Mouse (Mus musculus) E14TG2a.4 (cell line): ENCODE results near the gene Uri1.

ENCODE experiments used
- H3K27me3 ChIP-seq: 2 replicates; pipeline ENCODE4 v1.6.1; 2014; ENCODE audit warnings: low read length, control low read depth; ENCODE audit not compliant: insufficient read depth
- H3K36me3 ChIP-seq: 2 replicates; pipeline ENCODE4 v1.6.1; 2014; ENCODE audit warnings: low read length, control low read depth; ENCODE audit not compliant: insufficient read depth
- H3K4me1 ChIP-seq: replicated peaks from 2 replicates; pipeline ENCODE4 v1.6.1; 2014; ENCODE audit warnings: low read depth, low read length, control low read depth
- H3K4me3 ChIP-seq: replicated peaks from 2 replicates; pipeline ENCODE4 v1.5.1; 2014; ENCODE audit warnings: mild to moderate bottlenecking, low read length
- H3K9me3 ChIP-seq: 2 replicates; pipeline ENCODE4 v1.6.1; 2014; ENCODE audit warnings: low read length, control low read depth
- CTCF ChIP-seq: conservative IDR thresholded peaks from 2 replicates; pipeline ENCODE4 v1.5.1; 2014; ENCODE audit warnings: low read length
- NANOG ChIP-seq: IDR thresholded peaks from 2 replicates; pipeline ENCODE4 v1.6.1; 2014; ENCODE audit warnings: borderline replicate concordance, low read length, mixed read lengths
- POU5F1 ChIP-seq: IDR thresholded peaks from 2 replicates; pipeline ENCODE4 v1.6.1; 2014; ENCODE audit warnings: low read length, borderline replicate concordance

The Uri1 gene

DNA sequence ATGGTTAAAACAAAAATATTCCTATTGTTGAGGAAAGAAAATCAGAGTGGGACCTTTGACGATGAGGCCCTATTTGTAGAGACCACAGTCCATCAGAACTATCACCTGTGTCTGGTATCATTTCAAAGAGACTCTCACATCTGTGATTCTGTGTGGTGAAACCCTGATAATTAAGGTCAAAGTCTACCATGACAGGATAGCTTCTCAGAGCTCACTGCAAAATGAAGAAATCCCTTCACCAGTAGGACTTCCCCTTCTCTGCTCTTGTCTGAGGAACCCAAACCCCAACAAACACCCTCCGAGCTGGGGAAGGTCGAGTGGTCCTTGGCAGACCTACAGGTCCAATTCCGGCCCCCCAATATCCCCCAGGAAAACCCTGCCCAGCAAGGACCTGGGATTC is 1.5 kb upstream of the Uri1 start:
- Histone ChIP-seq H3K9me3 (0 out of 2 replicates have a peak, but pooled peaks cover 6% of the 10 kb centered on the region), H3K36me3 (no peaks in the 10 kb centered on the region), H3K4me3 (no peak overlapping the region; the same call in 1 of the 2 replicates), H3K27me3 (no peaks in the 10 kb centered on the region), H3K4me1 (peaks cover 87% of the 10 kb centered on the region)
- TF ChIP-seq POU5F1: no peak
- no peak for TF ChIP-seq NANOG
- TF ChIP-seq CTCF: no peak

DNA sequence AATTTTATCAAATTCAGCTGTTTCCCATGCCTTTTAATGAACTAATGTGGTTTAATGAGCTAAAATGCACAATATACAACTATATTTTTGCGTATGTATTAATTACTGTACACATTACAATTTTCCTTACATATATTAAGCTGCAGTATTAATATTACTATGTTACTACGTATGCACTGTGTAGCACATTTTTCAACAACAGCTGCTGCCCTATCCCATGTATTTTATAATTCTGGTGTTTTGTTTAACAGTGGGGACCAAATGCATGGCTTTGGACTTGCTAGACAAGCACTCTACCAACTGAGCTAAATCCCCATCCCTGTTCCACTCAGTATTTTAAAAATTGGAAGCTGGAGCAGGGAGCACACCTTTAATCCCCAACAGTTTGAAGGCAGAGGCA is 3.6 kb downstream of the Uri1 start:
- no peak for TF ChIP-seq NANOG
- Histone ChIP-seq H3K9me3 (no peaks in the 10 kb centered on the region), H3K4me3 (peak overlapping the region; percentile 95), H3K4me1 (peaks cover 78% of the 10 kb centered on the region), H3K27me3 (no peaks in the 10 kb centered on the region), H3K36me3 (peaks cover 14% of the 10 kb centered on the region)

GRCm38 (mm10) chr7:38019369-38019749 is 4.0 kb downstream of the Uri1 start:
- Histone ChIP-seq H3K4me1 (peaks cover 78% of the 10 kb centered on the region), H3K36me3 (peaks cover 18% of the 10 kb centered on the region), H3K9me3 (no peaks in the 10 kb centered on the region), H3K27me3 (no peaks in the 10 kb centered on the region), H3K4me3 (peak overlapping the region; percentile 95)
- TF ChIP-seq NANOG (no peak), POU5F1 (no peak), CTCF (no peak)

DNA sequence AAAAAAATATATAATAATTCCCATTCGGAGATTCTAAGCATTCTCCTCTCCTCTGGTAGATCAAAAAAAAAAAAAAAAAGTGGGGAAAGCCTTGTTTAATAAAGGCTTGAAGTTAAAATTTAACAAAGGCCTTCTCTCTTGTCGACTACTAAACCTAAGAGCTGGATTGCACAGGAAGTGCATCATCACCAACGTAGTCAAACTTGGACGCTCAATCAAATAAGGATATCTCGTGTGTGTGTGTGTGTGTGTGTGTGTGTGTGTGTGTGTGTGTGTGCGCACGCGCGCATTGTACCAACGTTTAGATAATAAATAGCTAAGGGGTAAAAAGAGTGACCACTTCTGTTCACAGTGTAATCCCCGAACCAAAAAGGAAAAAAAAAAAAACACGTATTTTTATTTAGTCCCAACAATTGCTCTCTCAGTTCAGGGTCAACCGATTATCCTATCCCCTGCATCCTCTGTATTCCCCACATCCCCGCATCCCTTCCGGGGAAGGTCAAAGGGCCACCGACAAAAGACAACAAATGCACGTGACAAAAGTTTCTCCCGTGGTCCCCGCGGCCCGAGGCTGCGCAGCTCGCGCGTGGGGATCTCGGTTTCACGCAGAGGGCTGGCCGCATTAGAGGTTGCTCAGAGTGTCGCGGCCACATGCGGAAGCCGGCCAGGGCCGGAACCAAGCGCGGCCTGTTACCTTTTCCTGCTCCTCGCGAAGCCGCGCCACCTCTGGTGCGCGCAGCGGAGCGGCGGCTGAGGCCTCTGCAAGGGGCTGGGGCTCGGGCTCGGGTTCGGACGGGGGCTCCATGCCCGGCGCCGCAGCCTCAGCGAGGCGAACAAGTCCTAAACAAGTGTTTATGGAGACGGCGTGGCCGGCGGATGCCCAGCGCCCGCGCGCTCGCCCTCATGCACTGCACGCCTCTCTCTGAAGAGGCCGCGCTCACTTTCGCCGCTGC is 4.7 kb downstream of the Uri1 start:
- TF ChIP-seq POU5F1 (no peak), NANOG (no peak), CTCF (no peak)
- Histone ChIP-seq H3K4me1 (peaks cover 78% of the 10 kb centered on the region), H3K9me3 (no peaks in the 10 kb centered on the region), H3K36me3 (peaks cover 24% of the 10 kb centered on the region), H3K4me3 (peak overlapping the region; percentile 95), H3K27me3 (no peaks in the 10 kb centered on the region)

DNA sequence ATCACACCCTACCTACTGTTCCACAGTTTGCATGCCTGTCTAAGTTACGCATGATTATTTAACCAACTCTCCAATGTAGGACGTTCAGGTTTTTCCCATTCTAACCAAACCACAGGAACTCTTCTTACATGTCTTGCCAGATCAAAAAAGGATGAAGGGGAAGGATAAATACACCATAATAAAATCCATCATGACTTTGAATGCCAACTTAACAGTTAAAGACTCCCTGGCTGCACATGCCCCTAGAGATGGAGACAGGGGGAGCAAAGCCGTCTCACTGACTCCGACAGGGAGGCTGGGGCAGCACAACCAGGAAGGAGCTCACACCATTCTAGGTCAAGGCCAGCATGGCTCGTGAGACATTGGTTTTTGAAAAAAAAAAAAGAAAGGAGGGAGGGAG is 8.0 kb downstream of the Uri1 start:
- peaks cover 75% of the 10 kb centered on the region for H3K4me1 ChIP-seq
- no peaks in the 10 kb centered on the region for H3K27me3 ChIP-seq
- peak overlapping the region; percentile 17; the same call in 1 of the 2 replicates for H3K4me3 ChIP-seq
- H3K36me3 ChIP-seq: peaks cover 33% of the 10 kb centered on the region
- no peaks in the 10 kb centered on the region for H3K9me3 ChIP-seq
- no peak for TF ChIP-seq POU5F1
- no peak for TF ChIP-seq CTCF
- TF ChIP-seq NANOG: no peak

DNA sequence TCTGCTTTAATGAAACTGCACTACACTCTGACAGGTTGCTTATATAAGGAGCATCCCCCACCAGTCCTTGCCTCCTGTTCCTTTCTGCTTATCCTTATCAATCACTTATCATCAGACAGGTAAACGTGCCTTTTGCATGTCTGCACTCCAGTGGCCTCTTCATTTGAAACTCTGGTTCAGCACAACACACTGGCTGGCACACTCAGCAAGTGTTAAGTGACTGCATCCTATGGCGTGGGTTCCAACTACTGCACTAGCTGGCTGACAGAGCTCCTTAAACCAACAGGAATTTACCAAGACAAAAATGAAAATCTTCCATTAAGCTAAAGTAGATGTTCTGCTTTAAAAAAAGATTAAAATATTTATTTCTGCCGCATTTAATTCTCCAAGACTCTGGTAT is 9.4 kb downstream of the Uri1 start:
- no peaks in the 10 kb centered on the region for H3K9me3 ChIP-seq
- H3K4me3 ChIP-seq: no peak overlapping the region; the same call in 1 of the 2 replicates
- H3K27me3 ChIP-seq: no peaks in the 10 kb centered on the region
- H3K36me3 ChIP-seq: peaks cover 33% of the 10 kb centered on the region
- TF ChIP-seq NANOG: no peak
- TF ChIP-seq POU5F1: no peak
- TF ChIP-seq CTCF: no peak
- H3K4me1 ChIP-seq: peaks cover 80% of the 10 kb centered on the region

DNA sequence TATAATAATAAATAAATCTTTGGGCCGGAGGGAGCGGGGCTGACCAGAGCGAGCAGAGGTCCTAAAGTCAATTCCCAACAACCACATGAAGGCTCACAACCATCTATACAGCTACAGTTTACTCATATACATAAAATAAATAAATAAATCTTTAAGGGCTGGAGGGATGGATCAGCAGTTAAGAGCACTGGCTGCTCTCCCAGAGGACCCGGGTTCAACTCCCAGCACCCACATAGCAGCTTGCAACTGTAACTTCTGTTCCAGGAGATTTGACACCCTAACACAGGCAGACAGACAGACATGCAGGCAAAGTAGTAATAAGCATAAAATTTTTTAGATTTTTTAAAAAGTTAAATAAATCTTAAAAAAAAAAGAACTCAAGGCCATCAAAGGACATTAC is 10.5 kb downstream of the Uri1 start:
- Histone ChIP-seq H3K27me3 (no peaks in the 10 kb centered on the region), H3K4me3 (no peak overlapping the region), H3K36me3 (peaks cover 33% of the 10 kb centered on the region), H3K9me3 (no peaks in the 10 kb centered on the region), H3K4me1 (peaks cover 91% of the 10 kb centered on the region)
- TF ChIP-seq CTCF (no peak), POU5F1 (no peak), NANOG (no peak)

DNA sequence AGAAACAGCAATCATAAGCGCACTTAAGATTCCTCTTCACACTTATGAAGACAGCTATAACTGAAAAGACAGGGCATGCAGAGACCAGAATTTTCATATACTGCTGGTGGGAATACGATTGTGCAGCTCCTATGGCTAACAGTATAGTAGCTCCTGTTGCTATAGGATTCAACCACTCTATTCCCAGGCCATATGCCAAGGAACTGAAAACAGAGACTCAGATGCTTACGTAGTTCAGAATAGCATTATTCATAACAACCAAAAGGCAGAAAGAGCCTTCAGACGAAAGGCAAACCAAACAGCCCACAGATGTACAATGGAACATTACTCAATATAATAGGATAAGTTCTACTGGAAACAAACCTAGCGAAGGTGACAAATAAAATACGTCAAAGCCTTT is 15.0 kb downstream of the Uri1 start:
- Histone ChIP-seq H3K36me3 (peaks cover 18% of the 10 kb centered on the region), H3K27me3 (no peaks in the 10 kb centered on the region), H3K9me3 (no peaks in the 10 kb centered on the region), H3K4me1 (peaks cover 91% of the 10 kb centered on the region), H3K4me3 (no peak overlapping the region)
- TF ChIP-seq NANOG (no peak), POU5F1 (no peak), CTCF (no peak)
